Mouse (Mus musculus) neural tube, embryonic 15.5 days (tissue): ENCODE results near the gene Gm11937. TPM values are rescaled to one million over a fixed set of nuclear protein-coding genes. Genes with fewer than 3 reads are reported as not detected.
A peak's percentile ranks its signal among the peaks of the same experiment; 100 is the strongest.

ENCODE experiments used
- ATAC-seq: fragments of 200-750 bp; cut with Nextera tagmentation; 2 replicates; pipeline ENCODE4 v1.8.0; 2017; ENCODE audit warnings: mild to moderate bottlenecking, moderate TSS enrichment, moderate library complexity; ENCODE audit not compliant: low FRiP score
- H3K27ac ChIP-seq: fragments of 300-500 bp; sonication (generic); replicated peaks from 2 replicates; pipeline ENCODE4 v1.5.1; 2015; ENCODE audit warnings: mild to moderate bottlenecking, inconsistent platforms
- H3K27me3 ChIP-seq: fragments of 300-500 bp; sonication (generic); replicated peaks from 2 replicates; pipeline ENCODE4 v1.6.1; 2015; ENCODE audit warnings: inconsistent platforms
- H3K36me3 ChIP-seq: fragments of 300-500 bp; sonication (generic); 2 replicates; pipeline ENCODE4 v1.6.1; 2015; ENCODE audit warnings: inconsistent platforms
- H3K4me1 ChIP-seq: fragments of 300-500 bp; sonication (generic); 2 replicates; pipeline ENCODE4 v1.6.1; 2015; ENCODE audit warnings: inconsistent platforms
- H3K4me2 ChIP-seq: fragments of 300-500 bp; sonication (generic); 2 replicates; pipeline ENCODE4 v1.6.1; 2015; ENCODE audit warnings: inconsistent platforms, mild to moderate bottlenecking, moderate library complexity
- H3K4me3 ChIP-seq: fragments of 300-500 bp; sonication (generic); replicated peaks from 2 replicates; pipeline ENCODE4 v1.5.1; 2015; ENCODE audit warnings: mild to moderate bottlenecking, inconsistent platforms
- H3K9ac ChIP-seq: fragments of 300-500 bp; sonication (generic); replicated peaks from 2 replicates; pipeline ENCODE4 v1.6.1; 2015; ENCODE audit warnings: mild to moderate bottlenecking, inconsistent platforms
- H3K9me3 ChIP-seq: fragments of 300-500 bp; sonication (generic); replicated peaks from 2 replicates; pipeline ENCODE4 v1.6.1; 2016; ENCODE audit warnings: inconsistent platforms
- WGBS: fragments of 180-500 bp; shearing (Covaris S2); methylation state at CpG from one replicate; pipeline ENCODE4 v1.1.7; 2015; ENCODE audit warnings: mixed read lengths; 5-methylcytosine and 5-hydroxymethylcytosine counted together
- polyA plus RNA-seq: library from polyadenylated mRNA; unstranded; fragments of >200 nt; fragmentation: Nextera tagmentation; extraction: Ambion mirVana; gene quantifications from 2 replicates; pipeline ENCODE4 v1.2.1, GENCODE M21; 2015

Gene Gm11937
- polyA plus RNA-seq, 1 experiment from 2014 or later = not detected

GRCm38 (mm10) chr11:99580636-99581035 is 29.4 kb downstream of the Gm11937 start, which contains the start of gene Krtap1-5:
TSS of gene Krtap1-5 (minus strand) at chr11:99581016.
- Histone ChIP-seq H3K9ac (no peak within 1 kb of the TSS), H3K27ac (no peak within 1 kb of the TSS), H3K4me3 (no peak within 1 kb of the TSS), H3K4me2 (no peak within 1 kb of the TSS), H3K4me1 (no peaks in the 10 kb centered on the region), H3K9me3 (no peaks in the 10 kb centered on the region), H3K27me3 (no peaks in the 10 kb centered on the region), H3K36me3 (no peaks in the 10 kb centered on the region)
- WGBS = 91% methylated on average over 6 of the region's 6 CpGs
- ATAC-seq = no peak

GRCm38 (mm10) chr11:99574106-99574505 is 35.9 kb downstream of the Gm11937 start:
- H3K36me3 ChIP-seq = no peaks in the 10 kb centered on the region
- H3K4me3 ChIP-seq = 0 out of 2 replicates have a peak overlapping the region, but pooled peaks have one; percentile 6
- no peaks in the 10 kb centered on the region for H3K9me3 ChIP-seq
- H3K9ac ChIP-seq = no peak overlapping the region
- H3K27ac ChIP-seq = no peak overlapping the region
- 3% methylated on average over 7 of the region's 7 CpGs for WGBS
- no peaks in the 10 kb centered on the region for H3K4me1 ChIP-seq
- peak; percentile 66; the same call in 1 of the 2 replicates for ATAC-seq
- H3K27me3 ChIP-seq = no peaks in the 10 kb centered on the region; the same call in 1 of the 2 replicates
- H3K4me2 ChIP-seq = peak overlapping the region; percentile 53

GRCm38 (mm10) chr11:99573164-99573563 is 36.8 kb downstream of the Gm11937 start:
- 54% methylated on average over 4 of the region's 4 CpGs for WGBS
- H3K4me2 ChIP-seq = no peak overlapping the region
- H3K27ac ChIP-seq = no peak overlapping the region
- no peak overlapping the region for H3K4me3 ChIP-seq
- ATAC-seq = no peak
- no peaks in the 10 kb centered on the region; the same call in 1 of the 2 replicates for H3K27me3 ChIP-seq
- H3K9ac ChIP-seq = no peak overlapping the region
- no peaks in the 10 kb centered on the region for H3K9me3 ChIP-seq
- H3K4me1 ChIP-seq = no peaks in the 10 kb centered on the region
- H3K36me3 ChIP-seq = no peaks in the 10 kb centered on the region

DNA sequence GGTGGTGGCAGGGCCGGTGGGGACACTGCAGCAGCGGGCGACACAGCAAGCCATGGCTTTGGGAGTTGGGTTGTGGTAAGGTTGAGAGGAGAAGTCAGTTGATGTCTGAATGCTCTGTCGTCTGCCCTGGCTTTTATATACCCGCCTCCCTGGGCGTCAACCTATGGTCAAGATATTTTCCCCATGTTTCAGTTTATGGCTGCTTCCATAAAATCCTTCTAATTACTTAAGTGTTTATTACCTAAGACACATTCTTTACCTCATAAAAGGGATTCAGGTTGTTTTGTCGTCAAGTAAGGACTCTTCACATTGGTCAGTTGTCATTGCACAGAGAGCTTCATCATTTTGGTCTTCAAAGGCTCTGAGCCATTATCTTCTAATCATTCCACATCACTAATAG is 43.5 kb downstream of the Gm11937 start, which contains the start of gene Krtap3-1:
TSS of gene Krtap3-1 (minus strand) at position 101 of the 400 bp plus-strand sequence.
- no peaks in the 10 kb centered on the region for H3K36me3 ChIP-seq
- H3K9ac ChIP-seq = no peak within 1 kb of the TSS
- no peak for ATAC-seq
- H3K4me1 ChIP-seq = no peaks in the 10 kb centered on the region
- no peaks in the 10 kb centered on the region for H3K27me3 ChIP-seq
- H3K4me2 ChIP-seq = no peak within 1 kb of the TSS
- H3K27ac ChIP-seq = no peak within 1 kb of the TSS
- H3K4me3 ChIP-seq = no peak within 1 kb of the TSS
- no peaks in the 10 kb centered on the region for H3K9me3 ChIP-seq
- 53% methylated on average over 7 of the region's 7 CpGs for WGBS

- no peak overlapping the region for H3K4me3 ChIP-seq
- 80% methylated on average over 6 of the region's 6 CpGs for WGBS
- H3K4me2 ChIP-seq = no peak overlapping the region
- no peaks in the 10 kb centered on the region for H3K4me1 ChIP-seq
- H3K27ac ChIP-seq = no peak overlapping the region
- no peaks in the 10 kb centered on the region for H3K9me3 ChIP-seq
- no peak for ATAC-seq
- H3K9ac ChIP-seq = no peak overlapping the region
- H3K27me3 ChIP-seq = no peaks in the 10 kb centered on the region
- no peaks in the 10 kb centered on the region for H3K36me3 ChIP-seq
These were observed 47.4 kb downstream of the Gm11937 start for GRCm38 (mm10) chr11:99562580-99562979.

Other genes with a start within 250 kb of the Gm11937 start
- gene Krt28, start 235.3 kb downstream of the Gm11937 start, polyA plus RNA-seq = 0.36 and 0.50 TPM in 2 replicates
- gene Krt10, start 220.8 kb downstream of the Gm11937 start, polyA plus RNA-seq = 31.6 and 31.8 TPM in 2 replicates
- 0.11 and 0.12 TPM in 2 replicates for gene Krt12, start 187.9 kb downstream of the Gm11937 start, polyA plus RNA-seq
- gene Krt20, start 172.0 kb downstream of the Gm11937 start, polyA plus RNA-seq = 0.08 and 5.4 TPM in 2 replicates
- gene Krt23, start 117.1 kb downstream of the Gm11937 start, polyA plus RNA-seq = 0.15 and 0.93 TPM in 2 replicates
- not detected in 2 replicates for gene Krt39, start 88.9 kb downstream of the Gm11937 start, polyA plus RNA-seq
- not detected in 2 replicates for gene Krt40, start 67.0 kb downstream of the Gm11937 start, polyA plus RNA-seq
- gene Krtap3-3, start 59.3 kb downstream of the Gm11937 start, polyA plus RNA-seq = not detected in 2 replicates
- not detected in 2 replicates for gene Krtap3-2, start 53.3 kb downstream of the Gm11937 start, polyA plus RNA-seq
- gene Gm11939, start 50.7 kb downstream of the Gm11937 start, polyA plus RNA-seq = not detected in 2 replicates
- 0.43 TPM in 1 of 2 replicates, not detected in the other for gene Krtap3-1, start 43.6 kb downstream of the Gm11937 start, polyA plus RNA-seq
- not detected in 2 replicates for gene Krtap1-5, start 29.2 kb downstream of the Gm11937 start, polyA plus RNA-seq
- gene Krtap1-4, start 26.5 kb downstream of the Gm11937 start, polyA plus RNA-seq = not detected in 2 replicates
- gene Krtap1-3, start 18.9 kb downstream of the Gm11937 start, polyA plus RNA-seq = not detected in 2 replicates
- not detected in 2 replicates for gene Krtap9-3, start 12.1 kb downstream of the Gm11937 start, polyA plus RNA-seq
- not detected in 2 replicates for gene Gm11938, start 6.9 kb downstream of the Gm11937 start, polyA plus RNA-seq
- gene Krtap2-4, start 4.7 kb upstream of the Gm11937 start, polyA plus RNA-seq = not detected in 2 replicates
- not detected in 2 replicates for gene Gm11562, start 10.2 kb upstream of the Gm11937 start, polyA plus RNA-seq
- not detected in 2 replicates for gene Krtap4-1, start 18.0 kb upstream of the Gm11937 start, polyA plus RNA-seq
- not detected in 2 replicates for gene Krtap4-2, start 24.9 kb upstream of the Gm11937 start, polyA plus RNA-seq
- gene Krtap4-7, start 33.9 kb upstream of the Gm11937 start, polyA plus RNA-seq = not detected in 2 replicates
- not detected in 2 replicates for gene Gm11555, start 40.0 kb upstream of the Gm11937 start, polyA plus RNA-seq
- not detected in 2 replicates for gene Gm11563, start 48.8 kb upstream of the Gm11937 start, polyA plus RNA-seq
- not detected in 2 replicates for gene Krtap4-6, start 55.8 kb upstream of the Gm11937 start, polyA plus RNA-seq
- not detected in 2 replicates for gene Gm14190, start 80.6 kb upstream of the Gm11937 start, polyA plus RNA-seq
- gene Gm14180, start 124.1 kb upstream of the Gm11937 start, polyA plus RNA-seq = not detected in 2 replicates
- not detected in 2 replicates for gene Gm11595, start 162.7 kb upstream of the Gm11937 start, polyA plus RNA-seq
- not detected in 2 replicates for gene Krtap4-8, start 170.5 kb upstream of the Gm11937 start, polyA plus RNA-seq
- gene Krtap4-9, start 175.0 kb upstream of the Gm11937 start, polyA plus RNA-seq = not detected in 2 replicates
- not detected in 2 replicates for gene Gm11596, start 183.3 kb upstream of the Gm11937 start, polyA plus RNA-seq
- gene Gm11569, start 188.7 kb upstream of the Gm11937 start, polyA plus RNA-seq = not detected in 2 replicates
- not detected in 2 replicates for gene Gm11554, start 194.3 kb upstream of the Gm11937 start, polyA plus RNA-seq
- gene Krtap4-13, start 199.7 kb upstream of the Gm11937 start, polyA plus RNA-seq = not detected in 2 replicates
- not detected in 2 replicates for gene Gm11564, start 205.5 kb upstream of the Gm11937 start, polyA plus RNA-seq
- gene 2300003K06Rik, start 227.9 kb upstream of the Gm11937 start, polyA plus RNA-seq = not detected in 2 replicates
- not detected in 2 replicates for gene Krtap4-16, start 241.4 kb upstream of the Gm11937 start, polyA plus RNA-seq
- not detected in 2 replicates for gene Gm11568, start 247.7 kb upstream of the Gm11937 start, polyA plus RNA-seq